Mouse (Mus musculus) C2C12 (cell line): Measurements from ENCODE around the gene Dcpp1. TPM values are rescaled to one million over a fixed set of nuclear protein-coding genes. Genes with fewer than 3 reads are reported as not detected.
A peak's percentile ranks its signal among the peaks of the same experiment; 100 is the strongest.

Experiments
- H3K27me3 ChIP-seq: one replicate; pipeline ENCODE4 v1.6.1; 2011; ENCODE audit not compliant: control insufficient read depth, insufficient read depth, insufficient read length
- H3K36me3 ChIP-seq: one replicate; pipeline ENCODE4 v1.6.1; 2011; ENCODE audit not compliant: control insufficient read depth, insufficient read depth
- H3K4me3 ChIP-seq: one replicate; pipeline ENCODE4 v1.5.1; 2011; ENCODE audit warnings: mild to moderate bottlenecking, control low read depth; ENCODE audit not compliant: poor library complexity, insufficient read depth, severe bottlenecking
- H3K79me2 ChIP-seq: one replicate; pipeline ENCODE4 v1.6.1; 2011; ENCODE audit not compliant: control insufficient read depth, insufficient read depth
- H3K79me3 ChIP-seq: one replicate; pipeline ENCODE4 v1.6.1; 2011; ENCODE audit warnings: low read depth, control low read depth
- H3ac ChIP-seq: one replicate; pipeline ENCODE3; 2011; ENCODE audit warnings: low read depth; ENCODE audit not compliant: control insufficient read depth, insufficient read length
- CEBPB ChIP-seq: IDR thresholded peaks from one replicate; pipeline ENCODE4 v1.6.1; 2011; ENCODE audit warnings: low read depth, mild to moderate bottlenecking, control low read depth, moderate library complexity
- CTCF ChIP-seq: IDR thresholded peaks from one replicate; pipeline ENCODE4 v1.5.1; 2011; ENCODE audit not compliant: control insufficient read depth, insufficient read depth, insufficient read length
- FOSL1 ChIP-seq: IDR thresholded peaks from one replicate; pipeline ENCODE4 v1.8.0; 2011; ENCODE audit warnings: mild to moderate bottlenecking, low read length; ENCODE audit not compliant: poor library complexity, insufficient read depth, severe bottlenecking
- MAX ChIP-seq: IDR thresholded peaks from one replicate; pipeline ENCODE4 v1.6.1; 2011; ENCODE audit warnings: mild to moderate bottlenecking, control low read depth
- MYOD1 ChIP-seq: IDR thresholded peaks from one replicate; pipeline ENCODE4 v1.6.1; 2011; ENCODE audit warnings: low read depth; ENCODE audit not compliant: control insufficient read depth, insufficient read length
- MYOG ChIP-seq: IDR thresholded peaks from one replicate; pipeline ENCODE4 v1.6.1; 2011; ENCODE audit not compliant: control insufficient read depth, insufficient read length; ENCODE audit errors: extremely low read depth
- USF1 ChIP-seq: IDR thresholded peaks from one replicate; pipeline ENCODE4 v1.6.1; 2011; ENCODE audit warnings: low read depth, mild to moderate bottlenecking, control low read depth, moderate library complexity
- polyA plus RNA-seq: library from polyadenylated mRNA; unstranded; fragments of >200 nt; fragmentation: generic; extraction: Trizol; gene quantifications from one replicate; pipeline ENCODE4 v1.2.1, GENCODE M21; 2012; ENCODE audit warnings: missing spikeins

Dcpp1 gene
- polyA plus RNA-seq, 1 experiment = not detected

GRCm38 (mm10) chr17:23850028-23850427, 30.6 kb upstream of the Dcpp1 start:
- Histone ChIP-seq H3K79me3 (no peaks in the 10 kb centered on the region), H3K79me2 (no peaks in the 10 kb centered on the region), H3K27me3 (no peaks in the 10 kb centered on the region), H3K4me3 (no peak overlapping the region), H3K36me3 (no peaks in the 10 kb centered on the region), H3ac (no peak overlapping the region)
- TF ChIP-seq MYOD1 (no peak), MYOG (no peak), CEBPB (no peak), FOSL1 (no peak), CTCF (no peak), MAX (no peak), USF1 (no peak)

GRCm38 (mm10) chr17:23850853-23851749, 29.6 kb upstream of the Dcpp1 start:
- Histone ChIP-seq H3K36me3 (no peaks in the 10 kb centered on the region), H3K4me3 (no peak overlapping the region), H3ac (no peak overlapping the region), H3K79me3 (no peaks in the 10 kb centered on the region), H3K27me3 (no peaks in the 10 kb centered on the region), H3K79me2 (no peaks in the 10 kb centered on the region)
- TF ChIP-seq USF1 = no peak
- no peak for TF ChIP-seq MYOD1
- TF ChIP-seq FOSL1 = no peak
- no peak for TF ChIP-seq MYOG
- TF ChIP-seq CTCF = peak; percentile 32
- no peak for TF ChIP-seq MAX
- TF ChIP-seq CEBPB = no peak

- Histone ChIP-seq H3K36me3 (no peaks in the 10 kb centered on the region), H3ac (no peak overlapping the region), H3K27me3 (no peaks in the 10 kb centered on the region), H3K79me3 (no peaks in the 10 kb centered on the region), H3K4me3 (no peak overlapping the region), H3K79me2 (no peaks in the 10 kb centered on the region)
- no peak for TF ChIP-seq MAX
- peak; percentile 57 for TF ChIP-seq CTCF
Measured at GRCm38 (mm10) chr17:23853292-23853691, 27.4 kb upstream of the Dcpp1 start.

- H3K4me3 ChIP-seq = no peak overlapping the region
- no peaks in the 10 kb centered on the region for H3K79me3 ChIP-seq
- no peak overlapping the region for H3ac ChIP-seq
- TF ChIP-seq USF1 (peak; percentile 91), CTCF (no peak)
- H3K79me2 ChIP-seq = no peaks in the 10 kb centered on the region
- no peaks in the 10 kb centered on the region for H3K36me3 ChIP-seq
- H3K27me3 ChIP-seq = no peaks in the 10 kb centered on the region
Measured at GRCm38 (mm10) chr17:23854229-23854765, 26.4 kb upstream of the Dcpp1 start.

GRCm38 (mm10) chr17:23857193-23857592, 23.5 kb upstream of the Dcpp1 start:
- TF ChIP-seq CTCF = no peak
- no peak for TF ChIP-seq MYOG
- TF ChIP-seq CEBPB = no peak
- TF ChIP-seq MYOD1 = no peak
- TF ChIP-seq MAX = no peak
- no peak for TF ChIP-seq FOSL1
- H3ac ChIP-seq = no peak overlapping the region
- H3K79me3 ChIP-seq = no peaks in the 10 kb centered on the region
- H3K36me3 ChIP-seq = no peaks in the 10 kb centered on the region
- H3K4me3 ChIP-seq = no peak overlapping the region
- no peaks in the 10 kb centered on the region for H3K27me3 ChIP-seq
- H3K79me2 ChIP-seq = no peaks in the 10 kb centered on the region

- no peaks in the 10 kb centered on the region for H3K27me3 ChIP-seq
Measured at GRCm38 (mm10) chr17:23857913-23858312, 22.8 kb upstream of the Dcpp1 start.

More at GRCm38 (mm10) chr17:23857913-23858312, 22.8 kb upstream of the Dcpp1 start:
- Histone ChIP-seq H3K36me3 (no peaks in the 10 kb centered on the region), H3K79me3 (no peaks in the 10 kb centered on the region), H3ac (no peak overlapping the region), H3K79me2 (no peaks in the 10 kb centered on the region), H3K4me3 (no peak overlapping the region)
- TF ChIP-seq MYOG (no peak), CEBPB (no peak), FOSL1 (no peak), MAX (no peak), MYOD1 (no peak), CTCF (no peak), USF1 (no peak)
